Mouse (Mus musculus): ENCODE results near the gene Gm11437.

DNA sequence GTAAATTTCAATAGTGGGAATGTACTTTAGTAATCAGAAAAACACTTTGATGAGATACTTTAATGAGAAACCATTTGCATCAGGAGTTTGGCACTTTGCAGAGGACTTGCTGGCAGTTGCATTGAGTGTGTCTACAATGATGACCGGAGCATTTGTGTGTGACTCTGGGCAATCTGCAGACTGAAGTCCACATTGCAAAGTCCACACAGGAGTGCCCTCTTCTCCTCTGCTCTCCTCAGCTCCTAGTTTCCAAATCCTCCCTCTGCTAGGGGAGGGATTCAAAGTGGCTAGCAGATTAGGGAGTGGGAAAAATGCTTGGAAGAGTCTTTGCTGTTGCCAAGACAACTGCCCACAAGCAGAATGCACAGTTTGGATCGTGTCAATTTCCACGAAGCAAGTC is 21.2 kb downstream of the Gm11437 start:
- TF ChIP-seq POLR2A (IDR thresholded peaks at IDR 0.05; ENCODE audit: control insufficient read depth, low read depth, low read length) (no peak), CTCF (IDR thresholded peaks at IDR 0.05; ENCODE audit: control insufficient read depth, insufficient read depth, insufficient replicate concordance, low read depth, low read length) (no peak)
